Mouse (Mus musculus): ENCODE results near the gene Lrp6.

- TF ChIP-seq CTCF (IDR thresholded peaks at IDR 0.05), result no peak
- no peak for TF ChIP-seq POLR2A (IDR thresholded peaks at IDR 0.05; ENCODE audit: insufficient read depth, low read depth, low read length)
- no peak for TF ChIP-seq EP300 (IDR thresholded peaks at IDR 0.05; ENCODE audit: insufficient read depth, low read depth, low read length)
Observed at GRCm38 (mm10) chr6:134513011-134513410, 53.8 kb downstream of the Lrp6 start.
